Mouse (Mus musculus) thymus, postnatal 4 days (tissue): ENCODE measurements at regions not wholly inside any gene's neighbourhood (a gene's known extent, or its start where the extent isn't known, plus 50 kb on each side); places are given as distances from the start of the nearest gene placed in this dataset.

Source experiments
- DNase-seq: peaks from one replicate; pipeline ENCODE4 v3.0.0; 2021

- no peak for DNase-seq
These were observed 195.5 kb upstream of the Sp8 start for GRCm38 (mm10) chr12:118650483-118651160.

DNA sequence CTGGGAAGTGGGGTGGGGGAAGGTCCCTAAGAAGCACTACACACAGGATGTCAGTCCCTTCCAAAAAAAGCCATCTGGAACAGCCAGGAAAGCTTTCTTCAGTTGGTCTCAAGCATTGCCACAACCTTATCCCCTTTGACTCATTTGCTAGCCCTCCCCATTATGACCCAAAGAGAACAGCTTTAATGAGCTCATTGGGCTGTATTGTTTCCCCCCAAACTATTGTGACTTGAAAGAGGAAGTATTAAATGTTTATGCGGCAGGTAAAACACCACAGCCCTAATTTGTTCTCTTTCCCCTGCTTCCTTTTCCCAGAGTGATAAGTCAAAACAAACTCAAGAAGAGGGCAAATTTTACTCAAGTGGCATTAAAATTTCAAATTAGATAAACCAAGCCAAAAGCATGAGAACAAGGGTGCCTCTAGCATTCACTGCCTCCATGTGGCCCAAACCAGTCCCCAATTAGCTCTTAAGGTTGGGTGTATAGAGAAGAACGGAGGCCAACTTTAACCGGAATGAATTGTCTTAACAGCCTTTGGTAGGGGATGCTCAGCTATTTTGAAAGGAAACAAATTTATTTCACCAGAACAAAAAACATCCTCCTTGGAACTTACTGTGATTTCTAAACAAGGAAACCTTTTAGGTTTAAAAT, 196.7 kb upstream of the Sp8 start:
- DNase-seq, result no peak

DNA sequence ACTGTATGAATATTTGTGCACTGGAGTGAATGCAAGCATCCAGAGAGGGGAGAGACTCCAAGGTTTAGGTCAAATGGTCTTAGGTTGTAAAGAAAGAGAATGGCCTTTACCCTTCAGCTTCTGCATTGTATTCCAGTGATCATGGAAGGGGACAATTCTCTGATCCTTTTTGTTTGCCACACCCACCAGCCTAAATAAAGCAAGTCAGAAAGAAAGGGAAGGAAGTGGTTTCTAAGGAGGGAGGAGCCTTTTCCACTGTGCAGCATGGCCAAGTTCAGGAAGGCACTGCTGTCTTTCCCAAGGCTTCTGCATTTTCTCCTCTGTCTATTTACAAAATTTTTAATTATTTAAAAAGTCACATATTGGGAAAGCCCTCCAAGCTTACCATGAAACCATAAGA, 197.5 kb upstream of the Sp8 start:
- no peak for DNase-seq

DNA sequence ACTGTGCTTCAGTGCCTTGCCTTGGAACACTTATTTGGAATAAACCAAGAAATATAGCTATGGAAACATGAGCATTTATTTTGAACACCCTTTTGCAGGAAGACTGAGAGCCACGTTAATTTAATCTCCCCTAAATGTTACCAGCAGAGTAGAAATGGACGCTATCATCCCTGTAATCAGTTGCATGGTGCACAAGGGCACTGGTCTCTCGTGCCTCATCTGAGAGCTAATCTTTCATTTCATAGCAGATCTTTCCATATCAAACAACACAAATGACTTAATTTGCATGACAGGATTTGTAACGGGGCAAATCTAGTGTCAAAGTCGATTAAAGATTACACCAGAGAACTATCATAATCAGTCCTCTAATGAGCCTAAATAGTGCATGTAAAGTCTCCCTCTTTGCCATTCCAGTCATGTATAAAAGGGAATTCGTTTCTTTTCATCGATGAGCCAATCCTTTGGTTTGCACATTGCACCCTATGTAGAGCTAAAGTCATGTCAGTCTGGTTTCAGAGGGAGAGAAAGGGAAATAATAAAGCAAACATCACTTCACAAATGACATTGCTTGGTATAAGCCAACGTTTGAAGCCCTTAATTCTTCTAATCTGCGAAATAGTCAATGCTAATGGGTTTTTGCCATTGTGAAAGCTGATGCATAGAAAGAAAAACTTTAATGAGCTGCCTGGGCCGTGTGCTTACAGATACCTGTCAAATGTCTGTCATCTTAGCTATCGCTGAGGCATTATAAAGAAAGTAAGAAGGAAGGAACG, 198.7 kb upstream of the Sp8 start:
- no peak for DNase-seq

DNA sequence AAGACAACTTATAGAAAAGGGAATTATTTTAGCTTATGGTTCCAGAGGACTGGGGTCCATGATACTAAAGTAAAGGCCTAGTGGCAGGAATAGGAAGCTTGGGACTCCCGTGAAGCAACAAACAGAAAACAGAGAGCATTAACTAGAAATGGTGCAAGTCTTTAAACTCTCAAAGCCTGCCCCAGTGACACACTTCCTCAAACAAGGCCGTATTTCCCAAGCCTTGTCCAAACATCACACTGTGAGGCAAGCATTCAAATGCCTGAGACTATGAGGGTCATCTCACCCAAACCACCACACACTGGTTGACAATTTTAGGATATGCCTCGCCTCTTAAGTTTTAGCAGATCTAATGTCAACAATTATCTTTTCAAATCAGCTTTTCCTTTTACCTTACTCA, 205.2 kb upstream of the Sp8 start:
- DNase-seq, result no peak

GRCm38 (mm10) chr12:118637214-118637613, 208.9 kb upstream of the Sp8 start:
- no peak for DNase-seq

GRCm38 (mm10) chr12:118635456-118635855, 210.7 kb upstream of the Sp8 start:
- no peak for DNase-seq

GRCm38 (mm10) chr12:118630373-118630772, 215.8 kb upstream of the Sp8 start:
- DNase-seq, result no peak

DNA sequence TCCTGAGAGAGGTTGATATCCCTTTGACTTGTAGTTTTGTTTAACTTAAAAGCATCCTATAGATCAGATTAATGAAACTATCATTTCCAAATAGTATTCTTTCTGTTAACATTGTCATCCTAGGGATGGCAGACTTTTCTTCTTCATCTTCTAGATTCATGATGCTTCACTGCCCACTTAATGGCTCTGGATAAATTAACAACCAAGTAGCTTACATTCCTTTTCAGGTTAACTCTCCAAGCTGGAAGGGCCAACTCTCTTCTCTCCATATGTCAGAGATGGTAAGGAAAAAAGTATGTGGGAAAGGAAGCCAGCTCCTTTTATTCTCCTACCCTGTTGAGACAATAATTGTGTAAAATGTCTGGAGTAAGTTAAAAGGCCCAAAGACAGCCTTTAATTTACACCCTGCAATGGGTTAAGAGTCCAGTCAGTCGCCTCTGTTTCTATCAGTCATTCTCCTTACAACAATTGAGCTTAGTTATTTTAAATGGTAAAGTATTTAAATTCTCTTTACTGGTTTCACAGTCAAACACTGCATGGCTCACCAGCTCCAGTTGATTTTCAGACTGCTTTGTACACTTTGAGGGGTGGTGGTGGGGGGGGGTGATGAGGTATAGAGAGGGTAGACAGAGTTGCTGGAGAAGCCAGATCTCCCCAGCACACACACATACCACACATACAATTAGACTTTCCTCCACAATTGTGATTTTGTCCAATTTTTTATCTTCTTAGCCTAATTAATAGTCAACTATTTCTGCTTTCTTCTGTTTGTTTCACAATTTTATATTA, 224.2 kb upstream of the Sp8 start:
- no peak for DNase-seq

DNA sequence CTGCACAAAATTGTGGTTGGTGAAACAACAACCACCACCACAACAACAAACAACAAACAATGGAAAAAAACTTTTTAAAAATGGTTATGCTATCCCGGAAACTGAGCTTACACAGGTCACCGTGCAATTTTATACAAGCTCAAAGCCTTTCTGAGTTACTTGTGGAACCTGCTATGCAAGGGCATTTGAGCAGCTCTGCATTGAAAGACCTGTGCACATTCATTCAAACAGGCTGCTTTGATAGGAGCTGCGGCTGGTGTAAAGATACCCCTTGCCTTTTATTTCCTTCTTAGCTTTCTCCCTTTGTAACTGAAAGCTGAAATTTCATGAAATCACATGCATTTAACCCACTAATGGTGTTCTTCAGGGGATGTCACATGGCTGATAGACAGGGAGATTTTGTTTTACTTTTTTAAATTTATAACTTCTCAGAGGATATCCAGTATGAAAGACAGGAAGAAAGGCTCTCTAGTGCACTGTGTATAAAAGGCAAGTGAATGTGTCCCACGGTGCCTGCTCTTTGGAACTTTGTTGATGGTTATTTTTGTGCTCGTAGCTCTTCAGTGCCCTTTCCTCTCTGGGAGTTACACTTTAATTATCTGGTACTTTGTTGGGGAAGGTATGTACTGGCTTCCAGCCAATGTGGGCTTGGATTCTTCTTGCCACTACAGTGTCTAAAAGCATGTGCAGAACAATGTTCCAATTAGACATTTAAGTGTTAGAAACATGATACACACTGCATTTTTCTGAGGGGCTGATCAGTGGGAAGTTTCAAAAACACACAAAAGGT, 225.1 kb upstream of the Sp8 start:
- DNase-seq, result no peak

DNA sequence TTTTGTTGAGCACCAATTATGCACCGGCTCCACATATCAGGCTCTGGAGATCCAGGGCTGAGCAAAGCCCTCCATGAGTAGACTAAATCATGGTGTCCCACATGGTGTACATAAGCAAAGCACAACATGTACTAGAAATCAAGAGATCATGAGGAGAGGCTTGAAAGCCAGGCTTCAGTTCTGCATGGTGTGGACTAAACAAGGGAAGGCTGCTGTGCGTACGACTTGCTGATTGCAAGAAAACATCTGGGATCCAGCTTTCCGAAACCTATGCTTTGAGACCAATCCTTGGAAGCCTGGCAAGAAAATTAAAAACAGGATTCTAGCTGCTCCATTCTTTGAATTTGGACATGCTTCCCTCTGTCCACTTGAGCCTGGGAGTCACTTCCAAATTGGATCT, 249.1 kb upstream of the Sp8 start:
- DNase-seq, result no peak

- no peak for DNase-seq
These were observed 251.2 kb upstream of the Sp8 start for GRCm38 (mm10) chr12:118594781-118595574.

GRCm38 (mm10) chr12:118583829-118584628, 262.1 kb upstream of the Sp8 start:
- no peak for DNase-seq

DNA sequence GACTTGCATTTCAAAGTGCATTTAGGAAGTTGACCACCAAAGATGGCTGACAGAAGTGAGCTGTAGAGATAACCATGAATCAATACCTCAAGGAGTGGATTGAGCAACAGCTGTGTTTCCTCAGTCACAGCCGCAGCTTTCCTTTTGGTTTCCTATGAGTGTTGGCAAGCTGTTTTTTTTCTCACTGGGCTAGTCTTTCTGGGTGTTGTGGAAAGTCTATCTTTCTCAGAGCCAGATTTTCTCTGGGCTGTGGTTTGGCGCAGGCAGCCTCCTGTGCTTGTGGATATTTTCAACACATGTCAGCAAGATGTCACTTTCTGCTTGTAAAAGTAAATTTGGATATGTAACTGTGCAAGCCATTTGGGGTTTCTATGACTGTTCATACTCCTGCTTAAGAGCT, 268.6 kb upstream of the Sp4 start:
- no peak for DNase-seq

DNA sequence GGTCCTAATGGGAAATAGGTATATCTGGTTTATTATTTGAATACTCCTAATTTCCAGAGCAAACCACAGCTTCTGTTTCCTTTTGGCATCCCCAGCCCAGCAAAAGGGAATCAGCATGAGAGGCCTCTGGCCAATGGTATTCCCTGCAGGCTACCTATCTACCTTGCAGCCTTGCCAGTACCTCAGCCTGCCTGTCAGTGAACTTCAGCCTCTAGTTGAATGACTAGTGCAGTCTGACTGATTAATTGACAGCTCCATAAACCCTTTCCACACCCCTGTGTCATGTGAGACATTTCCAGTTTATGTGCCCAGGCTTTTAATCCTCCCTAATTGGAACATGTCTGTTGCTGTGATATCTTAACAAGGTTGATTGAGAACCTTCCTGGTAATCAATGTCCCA, 265.4 kb upstream of the Sp4 start:
- DNase-seq, result no peak

DNA sequence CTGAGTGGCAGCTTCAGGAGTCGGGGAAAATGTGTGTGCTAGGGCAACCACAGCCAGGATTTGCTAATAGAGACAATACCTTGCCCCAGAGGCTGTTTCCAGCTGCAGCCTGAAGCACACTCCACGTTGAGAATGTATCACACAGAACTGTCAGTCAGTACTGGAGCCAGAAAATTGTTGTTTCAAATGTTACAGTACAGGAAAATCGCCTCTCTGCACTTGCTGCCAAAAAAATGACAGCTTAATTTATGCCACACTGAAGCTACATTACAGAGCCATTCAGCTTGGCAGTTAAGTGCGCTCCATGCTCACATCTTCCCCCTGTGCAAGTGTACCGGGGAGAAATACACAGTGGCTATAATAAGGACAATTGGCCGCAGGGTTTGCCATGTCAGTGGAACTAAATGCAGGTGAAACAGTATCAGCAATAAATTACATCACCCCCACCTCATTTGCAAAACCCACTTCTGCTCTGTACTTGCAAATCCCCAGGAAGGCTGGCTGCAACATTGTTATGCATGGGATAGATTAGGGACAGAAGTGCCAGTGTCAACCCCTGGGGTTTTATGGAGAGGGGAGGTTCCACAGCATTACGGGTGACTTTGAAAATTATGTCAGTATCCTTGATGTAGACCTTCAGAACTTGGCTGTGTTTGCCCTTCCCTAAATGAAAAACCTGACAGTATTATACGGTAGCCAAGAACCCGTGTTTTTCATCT, 263.3 kb upstream of the Sp4 start:
- DNase-seq, result no peak

DNA sequence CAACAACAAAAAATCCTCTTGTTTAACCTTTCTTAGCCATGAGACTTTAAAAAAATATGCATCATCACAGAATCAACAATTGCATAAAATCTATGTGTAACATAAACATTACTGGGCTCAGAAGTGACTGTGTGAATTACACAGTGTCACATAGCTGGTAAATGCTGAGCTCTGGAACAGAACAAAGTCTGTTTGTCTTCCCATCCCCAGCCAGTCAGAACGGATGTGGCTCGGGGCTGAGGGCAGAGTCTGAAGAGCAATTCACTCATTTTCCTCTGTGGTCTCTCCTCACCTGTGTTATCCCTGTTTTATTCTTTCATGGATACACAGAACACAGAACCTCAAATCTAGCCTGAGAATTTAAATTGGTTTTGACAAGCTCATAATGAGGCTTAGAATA, 261.0 kb upstream of the Sp4 start:
- no peak for DNase-seq

- no peak for DNase-seq
These were observed 247.8 kb upstream of the Sp4 start for GRCm38 (mm10) chr12:118549071-118549470.

- DNase-seq, result no peak
These were observed 239.1 kb upstream of the Sp4 start for GRCm38 (mm10) chr12:118540336-118540735.

DNA sequence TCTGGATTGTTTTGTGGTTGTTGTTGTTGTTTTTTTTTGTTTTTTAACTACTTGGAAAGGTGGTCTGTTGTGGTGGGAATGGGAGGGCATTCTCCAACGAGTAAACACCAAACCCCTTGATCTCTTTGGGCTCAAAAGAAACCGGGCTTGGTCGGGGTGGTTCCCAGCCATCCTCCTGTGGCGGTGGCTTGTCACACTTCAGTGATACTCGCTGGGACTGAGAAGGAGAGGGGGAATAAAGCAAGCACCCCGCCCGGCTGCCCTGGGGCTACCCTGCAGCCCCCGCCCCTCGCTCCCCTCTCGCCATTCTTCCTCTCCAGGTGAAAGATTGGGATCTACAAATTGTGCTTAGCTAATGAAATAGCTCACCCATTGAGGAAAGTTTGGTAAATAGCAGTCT, 229.3 kb upstream of the Sp4 start:
- DNase-seq, result no peak
